Mouse (Mus musculus): ENCODE data around the gene 1700102P08Rik.

DNA sequence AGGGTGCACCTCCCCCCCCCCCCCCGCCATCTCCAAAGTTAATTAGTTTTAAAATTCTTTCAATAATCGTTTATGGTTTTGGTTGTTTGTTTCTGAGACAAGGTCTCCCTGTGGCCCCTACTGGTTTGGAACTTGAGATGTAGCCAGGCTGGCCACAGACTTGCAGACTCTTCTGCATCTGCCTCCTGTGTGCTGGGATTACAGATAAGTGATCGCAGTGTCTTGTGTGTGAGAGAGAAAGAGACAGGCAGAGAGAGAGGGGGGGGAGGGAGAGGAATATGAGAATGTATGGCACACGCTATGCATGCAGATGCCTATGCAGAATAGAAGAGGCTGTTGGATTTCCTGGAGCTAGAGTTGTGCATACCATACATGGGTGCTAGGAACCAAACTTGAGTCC lies 42.9 kb upstream of the 1700102P08Rik start:
- TF ChIP-seq POLR2A (IDR thresholded peaks at IDR 0.05; ENCODE audit: borderline replicate concordance, extremely low read depth, low read depth, low read length) (no peak), CTCF (IDR thresholded peaks at IDR 0.05; ENCODE audit: insufficient read depth, low read length) (no peak)

All from lung, adult 2 months (tissue).